Mouse (Mus musculus): ENCODE data around the gene Cd24a.
A peak's percentile ranks its signal among the peaks of the same experiment; 100 is the strongest.

Gene Cd24a

GRCm38 (mm10) chr10:43581260-43581659 is 3.2 kb downstream of the Cd24a start:
- DNase-seq (ENCODE audit: extremely low spot score) = no peak

DNA sequence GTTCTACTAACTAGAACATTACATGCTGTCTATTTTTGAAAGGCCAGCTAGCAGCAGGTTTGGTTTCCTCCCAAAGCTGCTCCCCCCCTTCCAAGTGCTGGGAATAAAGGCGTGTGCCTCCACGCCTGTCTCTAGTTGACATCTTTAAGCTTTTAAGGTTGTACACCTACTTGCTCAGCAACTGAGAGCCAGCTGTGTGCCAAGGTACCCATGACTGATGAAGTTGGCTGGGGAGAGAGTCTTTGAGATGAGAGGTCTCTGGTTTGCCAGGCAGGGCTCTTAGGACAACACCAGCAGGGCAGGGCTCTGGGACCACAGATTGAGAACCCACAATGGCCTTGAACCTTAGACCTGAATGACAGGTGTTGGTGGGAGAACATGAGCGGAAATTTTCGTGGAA is 6.5 kb downstream of the Cd24a start:
- DNase-seq (ENCODE audit: extremely low spot score) = no peak

DNA sequence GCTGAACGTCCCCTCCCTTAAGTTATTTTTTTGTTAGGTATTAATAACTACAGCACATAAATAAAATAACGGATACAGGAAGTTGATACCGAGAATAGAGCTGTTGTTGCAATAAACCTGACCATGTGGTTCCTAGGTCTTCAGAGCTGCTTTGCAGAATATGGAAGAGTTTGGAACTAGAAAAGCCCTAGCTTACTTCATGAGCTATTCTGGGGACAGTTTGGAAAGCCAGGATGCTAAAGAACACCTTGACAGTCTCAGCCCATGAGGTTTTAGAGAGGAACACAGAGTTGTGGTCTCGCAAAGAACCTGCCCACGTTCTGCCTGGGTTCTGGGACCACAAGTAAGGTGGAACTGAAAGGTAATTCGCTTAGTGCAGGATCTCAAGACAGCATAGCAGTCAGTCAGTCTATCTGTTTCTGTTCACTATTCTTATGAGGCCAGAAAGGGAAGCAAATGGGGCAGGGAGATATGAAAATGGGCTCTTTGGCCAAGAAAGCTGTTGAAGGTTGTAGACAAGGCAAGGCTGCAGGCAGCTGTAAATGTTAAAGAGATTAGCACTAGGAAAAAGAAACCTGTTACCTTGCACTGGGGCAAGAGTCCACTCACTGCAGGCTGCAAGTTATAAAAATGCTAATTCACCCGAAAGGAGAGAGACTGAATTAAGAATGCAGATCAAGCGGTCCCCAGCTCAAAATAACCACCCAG is 10.5 kb downstream of the Cd24a start:
- DNase-seq (ENCODE audit: extremely low spot score) = no peak

DNA sequence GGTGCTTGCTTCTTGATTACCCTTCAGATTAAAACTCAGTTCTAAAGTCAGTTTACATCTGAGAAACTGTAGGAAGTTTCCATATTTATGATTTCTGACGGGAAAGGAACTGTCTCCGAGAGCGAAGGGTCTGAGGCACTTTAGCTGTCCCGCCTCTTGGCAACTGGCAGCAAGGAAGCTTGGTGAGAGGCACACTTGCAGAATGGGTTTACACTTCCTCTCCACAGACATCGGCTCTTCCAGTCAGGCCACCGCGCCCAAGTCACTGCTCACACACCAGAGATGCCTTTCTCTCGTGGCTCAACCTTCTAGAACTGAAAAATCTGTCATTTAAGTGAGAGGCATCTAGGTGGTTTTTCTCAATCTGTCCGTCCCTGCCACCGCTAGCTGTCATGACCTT is 13.4 kb downstream of the Cd24a start:
- DNase-seq (ENCODE audit: extremely low spot score) = no peak

- no peak for DNase-seq (ENCODE audit: extremely low spot score)
Observed at GRCm38 (mm10) chr10:43593182-43593581, 15.1 kb downstream of the Cd24a start.

GRCm38 (mm10) chr10:43594187-43594586 is 16.1 kb downstream of the Cd24a start:
- DNase-seq (ENCODE audit: extremely low spot score) = no peak

DNA sequence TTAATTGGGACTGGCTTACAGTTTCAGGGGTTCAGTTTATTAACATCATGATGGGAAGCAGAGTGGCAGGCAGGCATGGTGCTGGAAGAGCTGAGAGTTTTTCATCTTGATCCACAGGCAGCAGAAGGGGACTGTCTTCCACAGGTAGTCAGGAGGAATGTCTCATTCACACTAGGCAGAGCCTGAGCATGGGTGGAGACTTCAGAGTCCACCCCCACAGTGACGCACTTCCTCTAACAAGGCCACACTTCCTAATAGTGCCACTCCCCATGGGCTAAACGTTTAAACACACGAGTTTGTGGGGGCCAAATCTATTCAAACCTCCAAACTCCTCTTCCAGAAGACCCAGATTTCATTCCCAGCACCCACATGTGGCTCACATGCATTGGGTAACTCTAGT is 16.8 kb downstream of the Cd24a start:
- DNase-seq (ENCODE audit: extremely low spot score) = no peak

DNA sequence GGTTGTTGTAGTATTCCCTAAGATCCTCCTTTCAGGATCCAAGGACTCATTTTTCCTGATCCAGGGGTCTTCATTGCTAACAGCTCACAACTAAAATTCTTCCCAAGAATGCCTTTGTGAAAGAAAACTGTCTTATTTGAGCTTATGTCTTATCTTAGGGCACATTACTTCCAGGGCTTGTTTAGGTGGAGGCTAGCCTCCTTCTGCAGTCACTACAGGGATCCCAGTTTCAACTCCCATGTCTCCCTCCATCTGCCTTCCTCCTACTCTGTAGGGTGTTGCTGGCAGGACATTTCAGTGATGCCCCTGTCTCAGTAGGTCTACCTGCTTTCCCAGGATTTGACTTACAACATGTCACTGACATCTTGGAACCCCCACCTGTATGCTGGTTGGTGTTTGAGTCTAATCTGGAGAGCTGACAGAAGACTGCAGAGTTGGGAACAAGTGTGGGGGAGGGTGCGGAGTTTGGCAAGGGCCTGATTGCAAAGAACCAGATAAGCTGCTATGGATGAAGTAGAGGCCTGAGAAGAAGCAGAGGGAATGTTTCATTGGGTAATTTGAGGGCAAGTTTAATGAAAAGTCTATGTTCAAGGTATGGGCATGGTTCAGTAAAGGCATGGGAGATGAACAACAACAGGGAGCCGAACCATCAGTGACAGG is 20.1 kb downstream of the Cd24a start:
- no peak for DNase-seq (ENCODE audit: extremely low spot score)

DNA sequence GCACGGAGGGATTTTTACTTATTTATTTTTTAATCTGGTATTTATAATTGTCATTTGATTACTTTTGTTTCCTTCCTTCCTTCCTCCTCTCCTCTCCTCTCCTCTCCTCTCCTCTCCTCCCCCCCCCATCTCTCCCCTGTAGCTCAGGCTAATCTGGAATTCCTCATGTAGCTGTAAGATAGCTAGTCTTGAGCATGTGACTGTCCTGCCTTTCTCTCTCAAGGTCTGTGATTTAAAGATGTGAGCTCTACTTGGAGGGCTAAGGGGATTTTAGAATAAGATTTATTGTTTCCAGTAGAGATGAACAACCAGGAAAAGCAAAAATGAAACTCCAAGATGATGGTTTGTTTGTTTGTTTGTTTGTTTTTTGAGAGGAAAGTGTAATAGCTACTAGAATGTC is 23.0 kb downstream of the Cd24a start:
- no peak for DNase-seq (ENCODE audit: extremely low spot score)

DNA sequence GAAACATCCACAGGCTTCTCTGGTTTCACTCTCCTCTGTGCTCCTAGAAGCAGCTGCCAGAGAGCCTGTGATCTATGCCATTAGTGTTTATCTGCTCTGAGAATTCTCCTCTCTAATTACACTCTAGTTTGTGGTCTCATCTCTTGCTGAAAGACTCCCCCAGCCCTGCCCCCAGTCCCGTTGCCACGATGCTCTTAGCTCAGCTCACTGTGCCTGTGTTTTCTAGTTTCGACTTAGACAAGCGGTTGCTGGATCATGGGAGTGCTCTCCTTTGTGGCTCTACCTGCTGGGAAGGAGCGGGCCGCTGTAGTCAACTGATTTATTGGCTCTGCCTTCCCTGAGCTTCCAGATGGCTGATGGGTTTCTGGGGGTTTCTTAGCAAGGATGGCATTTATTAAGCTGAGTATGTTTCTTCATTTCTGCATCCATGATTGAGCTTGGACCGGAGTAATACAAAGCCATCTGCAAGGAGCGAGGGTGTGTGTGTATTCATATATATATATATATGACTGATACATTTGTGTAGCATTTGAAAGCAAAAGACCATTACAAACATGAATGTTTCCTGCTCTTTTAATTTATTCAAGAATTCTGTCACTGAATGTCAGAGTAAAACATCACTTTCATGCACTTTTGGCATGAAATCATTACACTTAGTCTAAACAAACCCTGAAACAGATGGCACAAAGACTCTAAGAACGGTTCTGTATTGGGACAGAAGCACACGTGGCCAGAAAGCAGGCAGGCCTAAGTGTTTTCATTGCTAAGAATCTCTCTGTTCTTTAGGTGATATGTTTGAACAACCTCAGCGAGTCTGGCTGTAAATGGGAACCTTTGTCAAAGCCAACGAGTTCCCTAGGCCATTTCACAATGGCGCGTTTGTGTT is 23.7 kb downstream of the Cd24a start:
- DNase-seq (ENCODE audit: extremely low spot score) = peak; percentile 42

DNA sequence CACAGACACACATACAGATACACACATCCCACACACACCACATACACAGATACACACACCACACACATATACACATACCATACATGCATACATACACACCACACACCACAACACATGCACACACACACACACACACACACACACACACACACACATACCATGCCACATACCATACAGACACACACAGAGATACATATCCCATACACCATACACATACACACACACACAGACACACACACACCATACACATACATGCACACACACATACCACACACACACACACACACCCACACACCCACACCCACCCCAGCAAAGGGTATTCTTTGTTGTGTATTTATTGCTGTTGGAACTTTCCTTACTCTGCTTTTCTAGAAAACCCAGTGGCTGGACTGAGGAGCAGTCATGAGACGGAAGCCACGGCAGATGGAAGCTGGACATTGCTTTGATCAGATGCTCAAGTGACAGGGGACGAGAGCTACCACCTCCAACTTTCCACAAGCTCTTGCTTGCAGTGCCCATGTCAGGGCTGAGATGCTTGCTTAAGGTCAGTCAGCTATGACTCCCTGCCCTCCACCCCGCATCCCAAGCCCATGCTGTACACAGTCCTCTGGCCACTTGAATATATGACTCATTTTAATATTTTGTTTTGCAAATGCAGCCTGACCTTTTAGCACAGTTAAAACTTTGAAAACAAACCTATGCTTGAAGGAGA is 26.0 kb downstream of the Cd24a start:
- no peak for DNase-seq (ENCODE audit: extremely low spot score)

- DNase-seq (ENCODE audit: extremely low spot score) = no peak
Observed at GRCm38 (mm10) chr10:43604687-43605250, 26.7 kb downstream of the Cd24a start.

DNA sequence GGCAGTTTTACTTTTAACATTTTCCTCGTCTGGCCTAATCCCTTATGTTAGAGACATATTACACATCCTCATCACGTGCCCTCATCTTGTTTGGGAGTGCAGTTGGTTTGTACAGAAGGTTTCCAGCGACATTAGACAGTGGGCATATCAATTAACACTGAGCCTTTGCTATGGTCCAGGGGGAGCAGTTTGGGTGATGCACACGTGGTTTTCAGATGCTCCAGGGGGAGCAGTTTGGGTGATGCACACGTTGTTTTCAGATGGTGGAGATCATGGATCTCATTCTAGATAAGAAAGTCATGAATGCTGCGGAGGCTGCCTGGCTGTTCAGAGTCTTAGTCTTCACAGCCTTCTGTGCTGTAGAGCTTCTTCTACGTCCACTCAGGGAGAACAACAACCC is 27.8 kb downstream of the Cd24a start:
- DNase-seq (ENCODE audit: extremely low spot score) = no peak

GRCm38 (mm10) chr10:43609507-43609906 is 31.4 kb downstream of the Cd24a start:
- no peak for DNase-seq (ENCODE audit: extremely low spot score)

DNA sequence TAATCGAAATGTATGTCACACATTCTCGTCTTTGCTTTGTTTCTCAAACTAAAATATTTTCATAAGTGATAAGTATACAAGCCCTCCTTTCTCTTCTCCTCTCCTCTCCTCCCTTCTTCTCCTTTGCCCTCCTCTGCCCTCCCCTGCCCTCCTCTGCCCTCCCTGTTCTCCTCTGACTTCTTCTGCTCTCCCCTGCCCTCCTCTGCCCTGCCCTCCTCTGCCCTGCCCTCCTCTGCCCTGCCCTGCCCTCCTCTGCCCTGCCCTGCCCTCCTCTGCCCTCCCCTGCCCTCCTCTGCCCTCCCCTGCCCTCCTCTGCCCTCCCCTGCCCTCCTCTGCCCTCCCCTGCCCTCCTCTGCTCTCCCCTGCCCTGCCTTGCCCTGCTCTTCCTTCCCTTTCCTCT is 31.9 kb downstream of the Cd24a start:
- no peak for DNase-seq (ENCODE audit: extremely low spot score)

- no peak for DNase-seq (ENCODE audit: extremely low spot score)
Observed at GRCm38 (mm10) chr10:43611081-43611480, 33.0 kb downstream of the Cd24a start.

GRCm38 (mm10) chr10:43619059-43619531 is 41.0 kb downstream of the Cd24a start:
- DNase-seq (ENCODE audit: extremely low spot score) = peak; percentile 15

DNA sequence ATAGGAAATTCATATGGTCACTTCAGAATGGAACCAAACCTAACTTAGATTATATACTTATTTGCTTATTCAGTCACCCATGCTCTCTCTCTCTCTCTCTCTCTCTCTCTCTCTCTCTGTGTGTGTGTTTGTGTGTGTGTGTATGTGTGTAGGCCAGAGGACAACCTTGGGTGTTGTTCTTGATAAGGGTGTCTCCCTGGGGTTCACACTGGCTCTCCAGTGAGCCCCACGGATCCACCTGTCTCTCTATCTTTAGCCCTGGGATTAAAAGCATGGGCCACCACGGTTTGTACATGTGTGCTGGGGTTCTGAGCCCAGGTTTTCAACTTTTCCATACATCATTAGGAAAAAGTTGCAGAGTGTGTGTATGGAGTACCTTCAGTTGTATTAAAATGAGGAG is 41.9 kb downstream of the Cd24a start:
- no peak for DNase-seq (ENCODE audit: extremely low spot score)

- DNase-seq (ENCODE audit: extremely low spot score) = no peak
Observed at GRCm38 (mm10) chr10:43623510-43623909, 45.4 kb downstream of the Cd24a start.

DNA sequence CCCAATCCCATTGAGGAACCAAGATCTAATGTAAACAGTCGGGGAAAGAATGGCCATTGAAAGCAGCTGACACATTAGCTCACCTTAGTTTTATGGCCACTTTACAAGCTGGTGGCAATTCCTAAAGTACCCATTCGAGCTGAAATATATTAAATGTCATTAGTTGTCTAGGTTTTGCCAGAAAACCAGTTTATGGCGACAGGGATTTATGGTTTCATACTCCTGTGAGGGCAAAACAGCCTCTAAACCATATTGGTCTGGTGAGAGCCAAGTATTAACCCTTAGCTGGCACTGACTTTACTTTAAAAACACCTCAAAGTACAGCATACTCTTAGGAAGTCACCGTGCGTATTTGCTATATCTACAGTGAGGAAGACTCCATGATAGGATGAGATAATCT is 46.3 kb downstream of the Cd24a start:
- no peak for DNase-seq (ENCODE audit: extremely low spot score)

GRCm38 (mm10) chr10:43624791-43625398 is 46.8 kb downstream of the Cd24a start:
- no peak for DNase-seq (ENCODE audit: extremely low spot score)
